Mouse (Mus musculus) midbrain, embryonic 16.5 days (tissue): ENCODE results near the gene Slc29a1. TPM values are rescaled to one million over a fixed set of nuclear protein-coding genes. Genes with fewer than 3 reads are reported as not detected.
A peak's percentile ranks its signal among the peaks of the same experiment; 100 is the strongest.

ENCODE experiments used
- ATAC-seq: fragments of 200-750 bp; cut with Nextera tagmentation; 2 replicates; pipeline ENCODE4 v1.8.0; 2017; ENCODE audit warnings: moderate TSS enrichment
- H3K27ac ChIP-seq: fragments of 300-500 bp; sonication (generic); 2 replicates; pipeline ENCODE4 v1.5.1; 2014; ENCODE audit warnings: mild to moderate bottlenecking, low read length, mixed read lengths
- H3K27me3 ChIP-seq: fragments of 300-500 bp; sonication (generic); 2 replicates; pipeline ENCODE4 v1.6.1; 2014; ENCODE audit warnings: low read depth, low read length, mixed read lengths; ENCODE audit not compliant: control insufficient read depth, insufficient read depth
- H3K36me3 ChIP-seq: fragments of 300-500 bp; sonication (generic); 2 replicates; pipeline ENCODE4 v1.6.1; 2014; ENCODE audit warnings: mild to moderate bottlenecking, low read length, moderate library complexity, mixed read lengths; ENCODE audit not compliant: control insufficient read depth, insufficient read depth
- H3K4me1 ChIP-seq: fragments of 300-500 bp; sonication (generic); 2 replicates; pipeline ENCODE4 v1.6.1; 2014; ENCODE audit warnings: mild to moderate bottlenecking, low read length, mixed read lengths; ENCODE audit not compliant: control insufficient read depth, insufficient read depth
- H3K4me2 ChIP-seq: fragments of 300-500 bp; sonication (generic); 2 replicates; pipeline ENCODE4 v1.6.1; 2014; ENCODE audit warnings: mild to moderate bottlenecking, low read length, mixed read lengths
- H3K4me3 ChIP-seq: fragments of 300-500 bp; sonication (generic); 2 replicates; pipeline ENCODE4 v1.5.1; 2014; ENCODE audit warnings: low read depth, mild to moderate bottlenecking, low read length, moderate library complexity, mixed read lengths
- H3K9ac ChIP-seq: fragments of 300-500 bp; sonication (generic); 2 replicates; pipeline ENCODE4 v1.6.1; 2014; ENCODE audit warnings: low read depth, low read length, mixed read lengths
- H3K9me3 ChIP-seq: fragments of 300-500 bp; sonication (generic); replicated peaks from 2 replicates; pipeline ENCODE4 v1.6.1; 2014; ENCODE audit warnings: mild to moderate bottlenecking, low read length, mixed read lengths; ENCODE audit not compliant: control insufficient read depth, poor library complexity, severe bottlenecking
- WGBS: fragments of 180-500 bp; shearing (Covaris S2); extraction: QIAGEN DNeasy Blood & Tissue Kit; methylation state at CpG from one replicate; pipeline ENCODE4 v1.1.7; 2014; 5-methylcytosine and 5-hydroxymethylcytosine counted together
- polyA plus RNA-seq: library from polyadenylated mRNA; unstranded; fragments of >200 nt; fragmentation: Nextera tagmentation; extraction: Ambion mirVana; gene quantifications from 2 replicates; pipeline ENCODE4 v1.2.1, GENCODE M21; 2015

The Slc29a1 gene
- polyA plus RNA-seq, 1 experiment from 2014 or later = 37.8 TPM

- no peaks in the 10 kb centered on the region for H3K27me3 ChIP-seq
- H3K4me1 ChIP-seq = peaks cover 10% of the 10 kb centered on the region
- WGBS = 69% methylated on average over 7 of the region's 7 CpGs
- no peak overlapping the region for H3K4me2 ChIP-seq
- ATAC-seq = no peak
- no peak overlapping the region for H3K27ac ChIP-seq
- H3K9ac ChIP-seq = no peak overlapping the region
- no peaks in the 10 kb centered on the region for H3K36me3 ChIP-seq
- H3K9me3 ChIP-seq = no peaks in the 10 kb centered on the region
- no peak overlapping the region for H3K4me3 ChIP-seq
These were observed 20.6 kb downstream of the Slc29a1 start for GRCm38 (mm10) chr17:45578843-45579242.

GRCm38 (mm10) chr17:45578242-45578641 lies 21.2 kb downstream of the Slc29a1 start:
- Histone ChIP-seq H3K27me3 (no peaks in the 10 kb centered on the region), H3K9me3 (no peaks in the 10 kb centered on the region), H3K4me1 (peaks cover 10% of the 10 kb centered on the region), H3K4me3 (no peak overlapping the region), H3K4me2 (no peak overlapping the region), H3K27ac (no peak overlapping the region), H3K9ac (no peak overlapping the region), H3K36me3 (no peaks in the 10 kb centered on the region)
- 55% methylated on average over 5 of the region's 5 CpGs for WGBS
- ATAC-seq = no peak

- WGBS = 89% methylated on average over 8 of the region's 8 CpGs
- Histone ChIP-seq H3K4me1 (peaks cover 26% of the 10 kb centered on the region), H3K36me3 (peaks cover 14% of the 10 kb centered on the region), H3K27ac (peak overlapping the region; percentile 100), H3K27me3 (no peaks in the 10 kb centered on the region), H3K4me2 (peak overlapping the region; percentile 91; the same call in 1 of the 2 replicates), H3K4me3 (no peak overlapping the region), H3K9me3 (no peaks in the 10 kb centered on the region), H3K9ac (no peak overlapping the region)
- ATAC-seq = no peak
These were observed 24.1 kb downstream of the Slc29a1 start for GRCm38 (mm10) chr17:45575123-45575897.

GRCm38 (mm10) chr17:45574129-45574761 lies 25.2 kb downstream of the Slc29a1 start:
- Histone ChIP-seq H3K9me3 (no peaks in the 10 kb centered on the region), H3K36me3 (peaks cover 25% of the 10 kb centered on the region), H3K27ac (peak overlapping the region; percentile 100), H3K4me2 (peak overlapping the region; percentile 91), H3K4me1 (peaks cover 32% of the 10 kb centered on the region), H3K9ac (peak overlapping the region; percentile 96), H3K27me3 (no peaks in the 10 kb centered on the region), H3K4me3 (peak overlapping the region; percentile 99)
- WGBS = under 1% methylated on average over 17 of the region's 17 CpGs
- ATAC-seq = peak; percentile 67

GRCm38 (mm10) chr17:45573780-45574123 lies 25.7 kb downstream of the Slc29a1 start:
- WGBS = 0% methylated on average over 16 of the region's 18 CpGs
- Histone ChIP-seq H3K9me3 (no peaks in the 10 kb centered on the region), H3K4me1 (peaks cover 36% of the 10 kb centered on the region), H3K4me3 (peak overlapping the region; percentile 99), H3K9ac (peak overlapping the region; percentile 96), H3K4me2 (peak overlapping the region; percentile 91), H3K27me3 (no peaks in the 10 kb centered on the region), H3K27ac (peak overlapping the region; percentile 100), H3K36me3 (peaks cover 29% of the 10 kb centered on the region)
- ATAC-seq = peak; percentile 75

- H3K4me3 ChIP-seq = peak within 1 kb of the TSS; percentile 99
- H3K4me1 ChIP-seq = peaks cover 36% of the 10 kb centered on the region
- H3K9ac ChIP-seq = peak within 1 kb of the TSS; percentile 100
- WGBS = under 1% methylated on average over 37 of the region's 41 CpGs
- peak within 1 kb of the TSS; percentile 91 for H3K4me2 ChIP-seq
- no peaks in the 10 kb centered on the region for H3K27me3 ChIP-seq
- H3K36me3 ChIP-seq = peaks cover 31% of the 10 kb centered on the region
- ATAC-seq = peak; percentile 79
- H3K27ac ChIP-seq = peak within 1 kb of the TSS; percentile 100
- H3K9me3 ChIP-seq = no peaks in the 10 kb centered on the region
These were observed 26.2 kb downstream of the Slc29a1 start, which contains the start of gene Hsp90ab1 for GRCm38 (mm10) chr17:45573087-45573779. Hsp90ab1 (minus strand) TSS chr17:45573271.

- H3K4me2 ChIP-seq = peak overlapping the region; percentile 76
- peaks cover 33% of the 10 kb centered on the region for H3K36me3 ChIP-seq
- H3K9me3 ChIP-seq = no peaks in the 10 kb centered on the region
- peaks cover 36% of the 10 kb centered on the region for H3K4me1 ChIP-seq
- peak overlapping the region; percentile 100 for H3K9ac ChIP-seq
- H3K27me3 ChIP-seq = no peaks in the 10 kb centered on the region
- ATAC-seq = peak; percentile 43
- H3K27ac ChIP-seq = peak overlapping the region; percentile 100
- peak overlapping the region; percentile 99 for H3K4me3 ChIP-seq
- under 1% methylated on average over 35 of the region's 57 CpGs for WGBS
These were observed 27.0 kb downstream of the Slc29a1 start for GRCm38 (mm10) chr17:45572103-45573086.

GRCm38 (mm10) chr17:45569999-45570398 lies 29.4 kb downstream of the Slc29a1 start:
- 85% methylated on average over 4 of the region's 4 CpGs for WGBS
- H3K4me2 ChIP-seq = no peak overlapping the region
- no peak for ATAC-seq
- no peaks in the 10 kb centered on the region for H3K27me3 ChIP-seq
- H3K4me1 ChIP-seq = peaks cover 37% of the 10 kb centered on the region
- no peaks in the 10 kb centered on the region for H3K9me3 ChIP-seq
- peaks cover 45% of the 10 kb centered on the region for H3K36me3 ChIP-seq
- no peak overlapping the region for H3K4me3 ChIP-seq
- H3K27ac ChIP-seq = no peak overlapping the region
- no peak overlapping the region for H3K9ac ChIP-seq
